Mouse (Mus musculus): Measurements from ENCODE around the gene Olfr622.

Gene Olfr622

DNA sequence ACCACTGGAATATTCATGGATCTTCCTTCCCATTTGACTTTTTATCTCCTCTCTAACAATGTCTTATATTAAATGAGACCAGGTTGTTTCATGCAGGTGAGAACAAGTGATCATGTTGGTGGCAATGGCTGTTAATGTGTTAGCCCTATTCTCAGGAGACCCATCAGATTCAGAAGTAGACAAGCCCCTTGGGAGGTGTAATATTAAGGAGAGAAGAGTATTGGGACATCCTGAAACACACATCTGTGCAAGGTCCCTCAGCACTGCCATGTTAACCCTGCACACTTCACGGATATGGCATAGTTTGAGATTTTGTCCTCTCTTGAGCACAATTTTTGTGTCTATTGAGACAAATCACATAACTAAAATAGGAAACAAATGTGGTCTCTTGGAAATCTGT is at the start of gene Olfr622:
Gene Olfr622 (minus strand): TSS at position 101 of the 400 bp plus-strand sequence.
- ATAC-seq (ENCODE audit: insufficient number of reproducible peaks, low FRiP score, low TSS enrichment), result no peak

DNA sequence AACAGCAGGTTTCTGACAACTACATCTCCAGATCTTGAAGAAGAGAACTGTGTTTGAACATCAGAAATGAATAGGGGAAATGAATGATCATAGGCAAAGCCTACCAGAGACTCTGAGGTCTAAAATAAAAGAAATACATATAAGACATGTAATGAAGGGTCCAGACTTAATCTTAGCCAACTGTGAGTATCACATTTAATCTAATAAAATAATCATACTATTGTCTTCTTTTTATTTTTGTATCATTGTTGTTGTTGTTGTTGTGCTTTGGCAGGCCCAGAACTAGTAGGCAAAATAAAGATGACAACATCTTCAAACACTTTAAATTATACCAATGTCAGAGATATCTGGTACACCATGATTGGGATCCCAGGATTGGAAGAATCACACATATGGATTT is 39.9 kb upstream of the Olfr622 start, which contains the start of gene Olfr625-ps1:
Gene Olfr625-ps1 (plus strand): TSS at position 301 of the 400 bp plus-strand sequence.
- no peak for ATAC-seq (ENCODE audit: insufficient number of reproducible peaks, low FRiP score, low TSS enrichment)

GRCm38 (mm10) chr7:103671091-103671490 is 28.6 kb upstream of the Olfr622 start, which contains the start of gene Olfr624:
Gene Olfr624, minus strand, starts transcription at chr7:103671191.
- no peak for ATAC-seq (ENCODE audit: insufficient number of reproducible peaks, low FRiP score, low TSS enrichment)

- ATAC-seq (ENCODE audit: insufficient number of reproducible peaks, low FRiP score, low TSS enrichment), result no peak
These were observed 21.1 kb upstream of the Olfr622 start, which contains the start of gene Olfr623 for GRCm38 (mm10) chr7:103663598-103663997. Gene Olfr623, minus strand, starts transcription at chr7:103663698.

GRCm38 (mm10) chr7:103644070-103644469 is 1.6 kb upstream of the Olfr622 start:
- ATAC-seq (ENCODE audit: insufficient number of reproducible peaks, low FRiP score, low TSS enrichment), result no peak

- ATAC-seq (ENCODE audit: insufficient number of reproducible peaks, low FRiP score, low TSS enrichment), result no peak
These were observed 5.7 kb downstream of the Olfr622 start for GRCm38 (mm10) chr7:103636795-103637194.

DNA sequence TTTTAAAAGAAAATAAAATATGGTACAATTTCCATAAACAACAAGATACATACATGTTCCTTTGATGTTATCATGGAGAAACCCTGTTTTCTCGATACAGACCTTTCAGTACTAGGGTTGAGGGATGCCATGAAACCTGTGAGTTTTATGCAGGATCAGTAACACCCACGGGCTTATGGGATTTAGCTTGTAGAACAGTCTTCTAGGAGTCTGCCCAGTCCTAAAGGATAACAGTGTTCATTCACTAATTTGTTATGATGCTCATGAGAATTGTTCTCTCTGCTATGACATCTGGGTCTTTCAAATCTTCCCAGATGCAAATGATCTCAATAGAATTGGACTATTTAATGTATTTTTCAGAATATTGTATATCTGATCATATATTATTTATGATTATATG is 30.1 kb downstream of the Olfr622 start, which contains the start of gene Olfr620:
Gene Olfr620 (minus strand): TSS at position 101 of the 400 bp plus-strand sequence.
- no peak for ATAC-seq (ENCODE audit: insufficient number of reproducible peaks, low FRiP score, low TSS enrichment)

DNA sequence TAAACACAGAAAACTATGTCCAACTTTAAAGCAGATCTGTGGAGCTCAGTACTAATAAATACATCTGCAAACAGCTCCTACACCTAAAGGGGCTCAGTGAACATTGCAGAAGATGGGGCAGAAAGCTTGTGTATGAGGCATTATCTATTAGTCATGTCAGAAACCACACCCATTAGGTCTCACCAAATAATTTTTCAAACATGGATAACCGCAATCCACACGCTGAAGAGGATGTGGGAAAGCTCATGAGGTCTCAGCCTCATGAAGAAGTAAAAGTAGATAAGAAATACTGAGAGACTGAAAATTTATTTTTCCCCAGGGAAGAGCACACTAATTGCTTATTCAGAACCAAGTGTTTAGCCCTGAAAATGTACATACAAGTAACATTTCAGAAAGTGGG is 35.1 kb downstream of the Olfr622 start:
- ATAC-seq (ENCODE audit: insufficient number of reproducible peaks, low FRiP score, low TSS enrichment), result no peak

DNA sequence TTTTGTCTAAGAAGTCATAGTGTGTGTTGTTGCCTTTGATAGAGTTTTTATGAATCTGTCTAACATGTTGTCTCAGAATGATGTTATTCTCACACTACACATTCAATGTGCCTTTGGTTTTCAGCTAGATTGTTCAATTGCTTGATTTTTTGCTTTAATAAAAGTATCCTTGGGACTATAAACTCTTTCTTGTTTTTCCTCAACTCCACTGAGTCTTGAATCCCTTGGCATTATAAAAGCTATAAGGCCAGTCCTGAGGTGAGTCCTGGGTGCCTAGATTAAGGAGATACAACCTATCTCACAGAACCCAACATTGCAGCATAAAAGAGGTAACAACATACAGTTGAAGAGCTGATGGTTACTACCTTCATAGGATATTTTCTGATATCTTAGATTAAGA is 42.2 kb downstream of the Olfr622 start, which contains the start of gene Olfr619:
Gene Olfr619 (plus strand): TSS at position 301 of the 400 bp plus-strand sequence.
- no peak for ATAC-seq (ENCODE audit: insufficient number of reproducible peaks, low FRiP score, low TSS enrichment)

GRCm38 (mm10) chr7:103589803-103590202 is 52.7 kb downstream of the Olfr622 start, which contains the start of gene Olfr618:
Gene Olfr618, plus strand, starts transcription at chr7:103590103.
- no peak for ATAC-seq (ENCODE audit: insufficient number of reproducible peaks, low FRiP score, low TSS enrichment)
